Mouse (Mus musculus) C2C12 (cell line): ENCODE data around the gene Il17rd.

ENCODE experiments used
- CTCF ChIP-seq: IDR thresholded peaks from one replicate; pipeline ENCODE4 v1.5.1; 2011; ENCODE audit not compliant: control insufficient read depth, insufficient read depth, insufficient read length
- MAX ChIP-seq: IDR thresholded peaks from one replicate; pipeline ENCODE4 v1.6.1; 2011; ENCODE audit warnings: mild to moderate bottlenecking, control low read depth

GRCm38 (mm10) chr14:27130031-27130430 lies 91.3 kb downstream of the Il17rd start:
- TF ChIP-seq CTCF (no peak), MAX (no peak)
